Mouse (Mus musculus): ENCODE results near the gene Vmn1r46. TPM values are rescaled to one million over a fixed set of nuclear protein-coding genes. Genes with fewer than 3 reads are reported as not detected.

Gene Vmn1r46
- polyA plus RNA-seq (2012; rRNA removed): not detected in 2 replicates

GRCm38 (mm10) chr6:89969013-89969412 is at the start of gene Vmn1r46:
Vmn1r46 (plus strand) TSS chr6:89969313.

GRCm38 (mm10) chr6:89940498-89940897 is 28.6 kb upstream of the Vmn1r46 start, which contains the start of gene Vmn1r45:
Vmn1r45 (minus strand) TSS chr6:89940598.

GRCm38 (mm10) chr6:90015847-90016246 is 46.7 kb downstream of the Vmn1r46 start, which contains the start of gene Vmn1r47:
Vmn1r47 (plus strand) TSS chr6:90016147.

Other genes with a start within 250 kb of the Vmn1r46 start
- gene Vmn1r41, start 228.5 kb upstream of the Vmn1r46 start, polyA plus RNA-seq (2012; rRNA removed): not detected in 2 replicates
- not detected in 2 replicates for gene Vmn1r42, start 92.9 kb upstream of the Vmn1r46 start, polyA plus RNA-seq (2012; rRNA removed)
- not detected in 2 replicates for gene Vmn1r43, start 92.9 kb upstream of the Vmn1r46 start, polyA plus RNA-seq (2012; rRNA removed)
- not detected in 2 replicates for gene Vmn1r44, start 85.7 kb upstream of the Vmn1r46 start, polyA plus RNA-seq (2012; rRNA removed)
- gene Vmn1r45, start 28.7 kb upstream of the Vmn1r46 start, polyA plus RNA-seq (2012; rRNA removed): not detected in 2 replicates
- gene Vmn1r47, start 46.8 kb downstream of the Vmn1r46 start, polyA plus RNA-seq (2012; rRNA removed): not detected in 2 replicates
- gene Vmn1r48, start 67.5 kb downstream of the Vmn1r46 start, polyA plus RNA-seq (2012; rRNA removed): not detected in 2 replicates
- not detected in 2 replicates for gene Vmn1r49, start 109.2 kb downstream of the Vmn1r46 start, polyA plus RNA-seq (2012; rRNA removed)
- not detected in 2 replicates for gene Vmn1r50, start 132.1 kb downstream of the Vmn1r46 start, polyA plus RNA-seq (2012; rRNA removed)
- not detected in 2 replicates for gene Vmn1r51, start 153.3 kb downstream of the Vmn1r46 start, polyA plus RNA-seq (2012; rRNA removed)
- not detected in 2 replicates for gene Vmn1r52, start 205.5 kb downstream of the Vmn1r46 start, polyA plus RNA-seq (2012; rRNA removed)
- not detected in 2 replicates for gene V1ra8, start 233.5 kb downstream of the Vmn1r46 start, polyA plus RNA-seq (2012; rRNA removed)

Measured in liver, embryonic 18 days (tissue).